Mouse (Mus musculus) forebrain, embryonic 11.5 days (tissue): ENCODE measurements at regions not wholly inside any gene's neighbourhood (a gene's known extent, or its start where the extent isn't known, plus 50 kb on each side); places are given as distances from the start of the nearest gene placed in this dataset.
"Not testable (repeated sequence)": the region's sequence is repeated elsewhere in the genome, so short reads cannot be mapped to it uniquely, and the experiment has no call there.

Experiments used
- ATAC-seq: fragments of 200-750 bp; cut with Nextera tagmentation; replicated peaks from 2 replicates; pipeline ENCODE4 v1.8.0; 2017; ENCODE audit warnings: moderate TSS enrichment; ENCODE audit not compliant: low FRiP score
- DNase-seq: peaks from one replicate; pipeline ENCODE4 v3.0.0-alpha.2; 2017; ENCODE audit warnings: low spot score
- H3K27ac ChIP-seq: fragments of 300-500 bp; sonication (generic); 2 replicates; pipeline ENCODE4 v1.5.1; 2014; ENCODE audit warnings: low read depth, low read length
- H3K27me3 ChIP-seq: fragments of 300-500 bp; sonication (generic); 2 replicates; pipeline ENCODE4 v1.6.1; 2014; ENCODE audit warnings: mild to moderate bottlenecking, low read length, mixed read lengths; ENCODE audit not compliant: control insufficient read depth, insufficient read depth
- H3K36me3 ChIP-seq: fragments of 300-500 bp; sonication (generic); 2 replicates; pipeline ENCODE4 v1.6.1; 2014; ENCODE audit warnings: mild to moderate bottlenecking, low read length, moderate library complexity, mixed read lengths; ENCODE audit not compliant: control insufficient read depth, insufficient read depth
- H3K4me1 ChIP-seq: fragments of 300-500 bp; sonication (generic); replicated peaks from 2 replicates; pipeline ENCODE4 v1.6.1; 2014; ENCODE audit warnings: low read length, mixed read lengths; ENCODE audit not compliant: control insufficient read depth, insufficient read depth
- H3K4me2 ChIP-seq: fragments of 300-500 bp; sonication (generic); 2 replicates; pipeline ENCODE4 v1.6.1; 2014; ENCODE audit warnings: low read depth, mild to moderate bottlenecking, low read length, moderate library complexity, mixed read lengths; ENCODE audit not compliant: severe bottlenecking
- H3K4me3 ChIP-seq: fragments of 300-500 bp; sonication (generic); 2 replicates; pipeline ENCODE4 v1.5.1; 2014; ENCODE audit warnings: low read depth, low read length
- H3K9ac ChIP-seq: fragments of 300-500 bp; sonication (generic); 2 replicates; pipeline ENCODE4 v1.6.1; 2014; ENCODE audit warnings: low read length
- H3K9me3 ChIP-seq: fragments of 300-500 bp; sonication (generic); 2 replicates; pipeline ENCODE4 v1.6.1; 2016; ENCODE audit warnings: low read length, mixed read lengths; ENCODE audit not compliant: control insufficient read depth
- WGBS: fragments of 180-500 bp; shearing (Covaris S2); extraction: QIAGEN DNeasy Blood & Tissue Kit; methylation state at CpG from one replicate; pipeline ENCODE4 v1.1.7; 2014; 5-methylcytosine and 5-hydroxymethylcytosine counted together

DNA sequence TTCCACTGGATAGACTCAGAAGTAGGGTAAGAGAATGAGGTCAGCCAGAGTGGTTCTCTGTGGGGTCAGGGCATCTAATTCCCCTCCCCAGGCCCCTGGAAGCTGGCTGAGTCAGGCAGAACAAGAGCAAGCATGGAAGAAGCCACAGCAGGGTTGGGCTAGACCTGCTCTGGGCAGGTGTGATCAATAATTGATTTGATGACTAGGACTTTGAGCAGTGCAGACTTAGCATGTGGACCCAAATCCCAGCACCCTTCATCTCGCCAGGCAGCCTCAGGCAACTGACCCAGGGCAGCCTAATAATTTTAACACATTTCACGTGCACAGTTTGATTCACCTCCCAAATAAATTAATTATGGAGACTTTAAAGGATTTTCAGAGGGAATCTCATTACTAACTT, 67.2 kb downstream of the Qdpr start:
- ATAC-seq (no peak), DNase-seq (no peak)
- Histone ChIP-seq H3K9me3 (no peaks in the 10 kb centered on the region), H3K9ac (no peak overlapping the region), H3K4me1 (no peaks in the 10 kb centered on the region), H3K4me3 (no peak overlapping the region), H3K27ac (no peak overlapping the region), H3K27me3 (no peaks in the 10 kb centered on the region), H3K36me3 (no peaks in the 10 kb centered on the region), H3K4me2 (no peak overlapping the region)
- WGBS: 81% methylated on average over 2 of the region's 2 CpGs

DNA sequence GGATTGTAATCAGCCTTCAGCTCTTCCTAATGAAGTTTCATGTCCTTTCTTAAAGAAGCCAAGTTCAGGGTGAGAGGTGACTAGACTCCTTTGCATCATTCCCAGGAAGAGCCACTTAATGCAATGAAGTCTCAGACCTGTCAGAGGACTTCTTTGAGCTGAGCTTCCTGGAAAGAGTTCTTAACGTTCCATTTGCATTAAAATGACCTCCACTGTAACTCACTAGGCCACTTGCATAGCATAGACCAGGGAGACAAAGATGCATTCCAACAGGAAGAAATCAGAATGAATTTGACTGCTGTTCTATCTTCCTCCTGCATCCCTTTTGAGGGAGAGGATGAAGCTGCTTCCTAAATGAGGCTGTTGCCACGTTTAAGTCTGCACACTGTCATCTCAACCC, 71.5 kb downstream of the Qdpr start:
- Histone ChIP-seq H3K9ac (no peak overlapping the region), H3K27ac (no peak overlapping the region), H3K4me3 (no peak overlapping the region), H3K4me2 (no peak overlapping the region), H3K9me3 (no peaks in the 10 kb centered on the region), H3K27me3 (no peaks in the 10 kb centered on the region), H3K4me1 (no peaks in the 10 kb centered on the region), H3K36me3 (no peaks in the 10 kb centered on the region)
- DNase-seq (no peak), ATAC-seq (no peak)
- 10% methylated on average over 2 of the region's 2 CpGs for WGBS

DNA sequence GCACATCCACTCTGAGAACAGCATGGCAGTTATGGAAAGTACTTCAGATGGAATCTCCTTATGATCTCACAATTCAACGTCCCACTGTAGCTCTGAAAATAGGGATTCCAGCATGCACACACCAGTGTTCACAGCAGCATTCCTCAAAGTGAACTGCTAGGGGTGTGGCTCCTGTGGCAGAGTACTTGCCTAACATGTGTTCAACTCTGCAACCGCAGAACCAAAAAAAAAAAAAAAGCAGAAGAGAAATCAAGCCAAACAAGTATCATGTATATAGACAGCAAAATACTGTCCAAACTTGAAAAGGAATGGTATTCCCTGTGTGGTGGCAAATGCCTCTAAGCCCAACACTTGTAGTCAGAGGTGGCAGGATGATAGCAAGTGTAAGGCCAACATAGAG, 77.0 kb downstream of the Qdpr start:
- WGBS: 84% methylated on average over 2 of the region's 2 CpGs
- Histone ChIP-seq H3K27ac (no peak overlapping the region), H3K4me3 (no peak overlapping the region), H3K27me3 (no peaks in the 10 kb centered on the region), H3K4me1 (no peaks in the 10 kb centered on the region), H3K36me3 (no peaks in the 10 kb centered on the region), H3K4me2 (no peak overlapping the region), H3K9me3 (no peaks in the 10 kb centered on the region), H3K9ac (no peak overlapping the region)
- no peak for DNase-seq
- ATAC-seq: no peak

DNA sequence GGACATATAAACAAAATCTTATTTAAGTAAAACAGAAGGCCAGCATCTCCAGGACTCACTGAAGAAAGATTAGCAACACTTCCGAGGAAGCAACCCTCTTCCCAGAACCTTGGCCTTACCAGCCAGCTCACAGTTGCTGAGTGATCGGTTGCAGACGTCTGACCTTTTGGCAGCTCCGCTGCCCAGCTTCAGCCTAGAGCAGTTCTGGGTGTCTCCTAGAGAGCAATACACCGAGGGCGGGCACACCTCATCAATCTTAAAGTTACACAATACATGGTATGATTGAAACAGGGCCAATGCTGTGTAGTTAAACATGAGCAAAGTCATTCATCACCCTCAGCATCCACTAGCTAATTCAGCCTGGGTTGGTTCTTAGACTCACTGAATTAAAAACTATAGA, 81.6 kb downstream of the Qdpr start:
- no peak for ATAC-seq
- 85% methylated on average over 6 of the region's 6 CpGs for WGBS
- H3K27ac ChIP-seq: no peak overlapping the region

DNA sequence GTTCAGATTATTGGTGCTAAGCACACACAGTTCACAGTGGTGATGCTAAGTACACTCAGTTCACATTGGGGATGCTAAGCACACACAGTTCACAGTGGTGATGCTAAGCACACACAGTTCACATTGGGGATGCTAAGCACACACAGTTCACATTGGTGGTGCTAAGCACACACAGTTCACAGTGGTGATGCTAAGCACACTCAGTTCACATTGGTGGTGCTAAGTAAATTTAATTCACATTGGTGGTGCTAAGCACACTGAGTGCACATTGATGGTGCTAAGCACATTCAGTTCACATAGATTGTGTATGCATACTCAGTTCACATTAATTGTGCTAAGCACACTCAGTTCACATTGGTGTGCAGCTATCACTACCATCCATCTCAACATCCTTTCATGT, 89.8 kb downstream of the Qdpr start:
- no peak for ATAC-seq
- no peaks in the 10 kb centered on the region for H3K9me3 ChIP-seq

More for the DNA sequence above, 81.6 kb downstream of the Qdpr start:
- Histone ChIP-seq H3K4me2 (no peak overlapping the region), H3K9me3 (no peaks in the 10 kb centered on the region), H3K27me3 (no peaks in the 10 kb centered on the region), H3K36me3 (no peaks in the 10 kb centered on the region), H3K9ac (no peak overlapping the region), H3K4me1 (no peaks in the 10 kb centered on the region), H3K4me3 (no peak overlapping the region)
- no peak for DNase-seq

DNA sequence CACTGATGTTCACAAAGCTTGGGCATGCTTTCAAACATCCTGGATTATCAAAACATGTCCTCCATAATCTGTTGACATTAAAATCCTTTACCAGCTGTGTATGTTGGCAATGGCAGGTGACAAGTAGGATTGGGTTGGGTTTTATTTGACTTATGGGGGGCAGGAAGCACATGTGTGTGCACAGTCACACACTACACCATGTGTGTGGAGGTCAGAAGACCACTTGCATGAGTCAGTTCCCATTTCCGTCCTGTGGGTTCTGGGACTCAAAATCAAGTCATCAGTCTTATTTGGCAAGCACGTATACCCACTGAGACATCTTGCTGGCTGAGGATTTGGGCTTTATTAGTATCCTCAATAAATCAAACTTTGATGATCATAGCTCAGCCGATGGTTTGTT, 109.6 kb downstream of the Qdpr start:
- DNase-seq: no peak
- no peak for ATAC-seq
- no peak overlapping the region for H3K9ac ChIP-seq

More for the DNA sequence above, 89.8 kb downstream of the Qdpr start:
- no peak for DNase-seq
- Histone ChIP-seq H3K27me3 (no peaks in the 10 kb centered on the region), H3K9ac (no peak overlapping the region), H3K4me2 (no peak overlapping the region), H3K36me3 (no peaks in the 10 kb centered on the region), H3K4me3 (no peak overlapping the region), H3K27ac (no peak overlapping the region), H3K4me1 (no peaks in the 10 kb centered on the region)

DNA sequence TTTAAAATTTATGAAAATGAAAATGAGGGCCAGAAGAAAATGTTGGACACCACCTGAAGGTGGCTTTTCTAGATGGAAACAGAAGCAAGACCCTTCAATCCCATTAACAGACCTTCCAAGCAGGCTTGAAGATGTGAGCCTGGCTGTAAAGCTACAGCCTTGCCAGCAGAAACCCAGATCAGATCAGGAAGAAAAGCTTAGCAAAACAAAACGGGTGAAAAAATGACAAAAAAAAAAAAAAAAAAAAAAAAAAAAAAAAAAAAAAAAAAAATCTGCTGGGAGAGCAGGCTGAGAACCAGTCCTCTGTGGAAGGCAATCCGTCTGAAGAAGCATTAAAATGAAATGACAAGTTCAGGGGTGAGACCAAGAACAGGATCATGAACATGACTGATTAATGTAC, 113.2 kb downstream of the Qdpr start:
- Histone ChIP-seq H3K36me3 (no peaks in the 10 kb centered on the region), H3K27me3 (no peaks in the 10 kb centered on the region), H3K4me1 (no peaks in the 10 kb centered on the region), H3K4me3 (no peak overlapping the region), H3K4me2 (no peak overlapping the region), H3K9ac (no peak overlapping the region), H3K27ac (no peak overlapping the region), H3K9me3 (no peaks in the 10 kb centered on the region)
- WGBS: 79% methylated on average over 2 of the region's 2 CpGs
- no peak for ATAC-seq
- no peak for DNase-seq

More for the DNA sequence above, 109.6 kb downstream of the Qdpr start:
- Histone ChIP-seq H3K27ac (no peak overlapping the region), H3K4me1 (no peaks in the 10 kb centered on the region), H3K9me3 (no peaks in the 10 kb centered on the region), H3K36me3 (no peaks in the 10 kb centered on the region), H3K27me3 (no peaks in the 10 kb centered on the region), H3K4me2 (no peak overlapping the region), H3K4me3 (no peak overlapping the region)
- 91% methylated on average over 3 of the region's 3 CpGs for WGBS

DNA sequence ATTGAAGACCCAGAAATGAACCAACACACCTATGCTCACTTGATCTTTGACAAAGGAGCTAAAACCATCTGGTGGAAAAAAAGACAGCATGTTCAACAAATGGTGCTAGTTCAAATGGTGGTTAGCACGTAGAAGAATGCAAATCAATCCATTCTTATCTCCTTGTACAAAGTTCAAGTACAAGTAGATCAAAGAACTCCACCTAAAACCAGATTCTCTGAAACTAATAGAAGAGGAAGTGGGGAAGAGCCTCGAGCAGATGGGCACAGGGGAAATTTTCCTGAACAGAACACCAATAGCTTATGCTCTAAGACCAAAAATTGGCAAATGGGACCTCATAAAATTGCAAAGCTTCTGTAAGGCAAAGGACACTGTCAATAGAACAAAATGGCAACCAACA, 125.6 kb downstream of the Qdpr start:
- DNase-seq, H3K4me1 ChIP-seq, H3K36me3 ChIP-seq, H3K4me2 ChIP-seq, ATAC-seq, H3K27me3 ChIP-seq, H3K27ac ChIP-seq, H3K9ac ChIP-seq, H3K9me3 ChIP-seq, H3K4me3 ChIP-seq: not testable (repeated sequence)
- WGBS: 69% methylated on average over 2 of the region's 2 CpGs

DNA sequence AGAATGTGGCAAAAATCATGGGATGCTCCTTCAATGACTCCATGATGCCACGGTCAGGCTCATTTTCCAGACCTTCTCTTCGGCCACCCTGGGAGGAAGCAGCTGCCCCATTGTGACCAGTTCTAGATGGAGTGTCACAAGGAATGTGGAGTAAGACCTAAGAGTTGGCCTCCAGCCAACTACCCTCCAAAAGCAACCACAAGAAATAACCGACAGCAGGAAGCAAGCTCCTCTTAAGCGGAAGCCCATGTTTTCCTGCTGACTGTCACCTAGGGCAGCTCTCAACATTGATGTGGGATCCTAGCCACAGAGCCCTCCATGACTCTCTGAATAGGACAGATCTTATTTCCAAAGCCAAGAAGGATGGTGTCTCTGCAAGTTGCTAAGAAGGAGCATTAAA, 126.5 kb downstream of the Qdpr start:
- no peak overlapping the region for H3K9ac ChIP-seq
- H3K4me3 ChIP-seq: no peak overlapping the region
- DNase-seq (no peak), ATAC-seq (no peak)
- H3K4me2 ChIP-seq: no peak overlapping the region
- H3K36me3 ChIP-seq: no peaks in the 10 kb centered on the region
- no peak overlapping the region for H3K27ac ChIP-seq
- WGBS: 96% methylated on average over 4 of the region's 4 CpGs
- H3K9me3 ChIP-seq: no peaks in the 10 kb centered on the region
- H3K4me1 ChIP-seq: no peaks in the 10 kb centered on the region
- no peaks in the 10 kb centered on the region for H3K27me3 ChIP-seq
